Mouse (Mus musculus): ENCODE data around the gene Abcd4.
A peak's percentile ranks its signal among the peaks of the same experiment; 100 is the strongest.

DNA sequence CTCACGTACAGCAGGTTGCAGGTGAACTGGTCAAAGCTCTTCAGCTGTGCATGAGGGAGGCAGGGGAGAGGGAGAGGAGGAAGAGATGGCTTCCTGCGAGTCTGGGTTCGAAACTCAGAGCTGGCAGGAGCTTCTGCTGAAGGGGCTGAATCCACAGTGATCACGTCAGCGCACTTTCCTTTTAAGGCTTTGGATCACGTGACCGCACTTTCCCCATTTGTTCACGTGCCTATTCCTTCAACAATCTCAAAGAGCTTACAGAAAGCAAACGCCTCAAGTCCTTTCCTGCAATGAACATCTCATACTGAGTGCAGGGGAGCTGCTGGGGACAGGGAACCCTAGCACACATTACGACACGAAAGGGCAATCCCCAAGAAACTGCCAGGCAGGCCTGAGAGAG is 3.2 kb downstream of the Abcd4 start:
- peak; percentile 23; the same call in 1 of the 2 replicates for TF ChIP-seq POLR2A (IDR thresholded peaks at IDR 0.05; ENCODE audit: low read depth, low read length)
- no peak for TF ChIP-seq CTCF (IDR thresholded peaks at IDR 0.05; ENCODE audit: extremely low read depth, insufficient read length, insufficient replicate concordance, low read depth, low read length)
